Mouse (Mus musculus): ENCODE data around the gene Ccdc12. TPM values are rescaled to one million over a fixed set of nuclear protein-coding genes. Genes with fewer than 3 reads are reported as not detected.
"Not testable (repeated sequence)": the region's sequence is repeated elsewhere in the genome, so short reads cannot be mapped to it uniquely, and the experiment has no call there.

The Ccdc12 gene
- polyA plus RNA-seq, 1 experiment = 103 TPM

DNA sequence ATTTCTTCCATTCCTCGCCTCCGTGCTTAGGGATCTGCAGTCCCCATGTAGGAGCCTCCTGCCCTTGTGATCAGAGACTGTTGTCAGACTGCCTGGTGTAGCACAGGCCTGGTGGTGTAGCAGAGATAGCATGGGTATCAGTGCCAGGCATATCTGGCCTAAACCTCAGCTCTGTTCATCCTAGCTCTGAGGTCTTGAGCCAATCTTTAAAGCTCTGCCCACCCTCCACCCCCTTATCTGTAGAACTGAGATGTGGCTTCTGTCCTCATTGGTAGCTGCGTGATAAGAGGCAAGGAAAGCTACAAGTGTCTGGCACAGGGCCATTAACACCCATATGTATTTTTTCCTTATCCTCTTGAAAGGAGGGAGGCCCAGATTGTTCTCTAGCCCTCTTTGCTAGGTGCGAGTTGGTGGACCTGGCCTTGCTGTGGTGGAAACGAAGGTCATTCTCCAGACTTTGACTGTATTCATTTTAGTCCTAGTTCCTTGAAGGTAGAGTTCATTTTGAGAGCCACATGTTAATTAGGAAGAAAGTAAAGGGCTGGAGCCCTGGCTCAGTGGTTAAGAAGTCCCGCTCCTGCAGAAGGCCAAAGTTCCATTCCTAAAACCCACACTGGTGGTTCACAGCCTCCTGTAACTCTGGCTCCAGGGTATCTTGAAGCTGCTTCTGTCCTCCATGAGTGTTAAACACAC is 12.4 kb downstream of the Ccdc12 start:
- H3K4me3 ChIP-seq (ENCODE audit: insufficient read depth, low read length) = no peak overlapping the region
- H3K27ac ChIP-seq (ENCODE audit: insufficient read depth, low read length) = no peak overlapping the region
- TF ChIP-seq POLR2A (IDR thresholded peaks at IDR 0.05; ENCODE audit: extremely low read depth, insufficient read depth, low read length) = no peak
- no peak for TF ChIP-seq CTCF (IDR thresholded peaks at IDR 0.05; ENCODE audit: extremely low read depth, insufficient read depth, low read length)
- peaks cover 9% of the 10 kb centered on the region for H3K4me1 ChIP-seq (ENCODE audit: control insufficient read depth, insufficient read depth, low read length)

DNA sequence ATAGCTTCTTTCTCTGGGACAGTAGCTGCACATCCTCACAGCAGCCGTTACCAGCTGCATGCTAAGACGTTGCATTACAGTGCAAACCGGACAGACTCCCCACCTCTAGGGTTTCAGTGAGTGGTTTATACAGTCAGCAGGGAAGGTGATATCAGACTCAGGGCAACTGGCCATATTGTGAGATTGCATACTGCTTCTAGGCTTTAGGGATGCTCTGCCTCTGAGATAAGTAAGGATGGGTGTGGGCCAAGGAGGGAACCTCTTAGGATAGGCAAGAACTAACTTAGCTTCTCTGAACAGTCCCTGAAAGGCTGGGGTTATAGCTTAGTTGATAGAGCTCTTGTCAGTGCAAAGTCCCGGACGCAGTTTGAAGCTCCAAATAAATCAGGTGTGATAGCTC is 13.5 kb downstream of the Ccdc12 start:
- TF ChIP-seq CTCF (IDR thresholded peaks at IDR 0.05; ENCODE audit: extremely low read depth, insufficient read depth, low read length) (no peak), POLR2A (IDR thresholded peaks at IDR 0.05; ENCODE audit: extremely low read depth, insufficient read depth, low read length) (no peak)

DNA sequence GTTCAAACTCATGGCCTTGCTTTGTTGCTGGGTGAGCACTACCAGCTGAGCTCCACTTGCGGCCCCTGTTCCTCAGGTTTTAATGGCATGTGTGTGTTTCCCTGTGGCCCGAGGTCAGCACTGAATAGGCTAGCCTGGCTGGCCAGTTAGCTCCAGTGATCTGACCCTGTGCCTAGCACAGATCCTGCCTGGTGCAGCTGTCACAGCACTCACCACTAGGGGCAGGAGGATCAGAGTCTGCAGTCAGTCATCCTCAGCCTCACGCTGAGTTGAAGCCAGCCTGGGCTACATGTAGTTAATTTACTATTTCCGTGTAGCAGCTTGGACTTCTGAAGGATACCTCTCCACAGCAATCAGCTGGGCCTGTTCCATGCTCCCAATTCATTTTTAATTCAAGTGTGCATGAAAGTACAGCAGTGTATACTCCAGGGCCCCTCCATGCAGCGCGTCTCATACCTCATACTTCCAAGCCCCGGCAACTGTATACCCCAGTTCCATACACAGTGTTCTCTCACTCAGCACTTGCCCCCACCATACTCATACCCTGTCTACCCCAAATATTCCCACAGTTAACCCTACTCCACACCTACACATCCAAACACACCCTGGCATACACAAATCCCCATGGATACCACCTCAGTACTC is 16.3 kb downstream of the Ccdc12 start:
- Histone ChIP-seq H3K4me3 (ENCODE audit: insufficient read depth, low read length) (no peak overlapping the region), H3K27ac (ENCODE audit: insufficient read depth, low read length) (peak overlapping the region; percentile 62), H3K4me1 (ENCODE audit: control insufficient read depth, insufficient read depth, low read length) (peaks cover 7% of the 10 kb centered on the region)
- peak; percentile 56 for TF ChIP-seq CTCF (IDR thresholded peaks at IDR 0.05; ENCODE audit: extremely low read depth, insufficient read depth, low read length)
- TF ChIP-seq POLR2A (IDR thresholded peaks at IDR 0.05; ENCODE audit: extremely low read depth, insufficient read depth, low read length) = no peak

More for the DNA sequence above, 13.5 kb downstream of the Ccdc12 start:
- Histone ChIP-seq H3K27ac (ENCODE audit: insufficient read depth, low read length) (no peak overlapping the region), H3K4me1 (ENCODE audit: control insufficient read depth, insufficient read depth, low read length) (peaks cover 12% of the 10 kb centered on the region), H3K4me3 (ENCODE audit: insufficient read depth, low read length) (no peak overlapping the region)

DNA sequence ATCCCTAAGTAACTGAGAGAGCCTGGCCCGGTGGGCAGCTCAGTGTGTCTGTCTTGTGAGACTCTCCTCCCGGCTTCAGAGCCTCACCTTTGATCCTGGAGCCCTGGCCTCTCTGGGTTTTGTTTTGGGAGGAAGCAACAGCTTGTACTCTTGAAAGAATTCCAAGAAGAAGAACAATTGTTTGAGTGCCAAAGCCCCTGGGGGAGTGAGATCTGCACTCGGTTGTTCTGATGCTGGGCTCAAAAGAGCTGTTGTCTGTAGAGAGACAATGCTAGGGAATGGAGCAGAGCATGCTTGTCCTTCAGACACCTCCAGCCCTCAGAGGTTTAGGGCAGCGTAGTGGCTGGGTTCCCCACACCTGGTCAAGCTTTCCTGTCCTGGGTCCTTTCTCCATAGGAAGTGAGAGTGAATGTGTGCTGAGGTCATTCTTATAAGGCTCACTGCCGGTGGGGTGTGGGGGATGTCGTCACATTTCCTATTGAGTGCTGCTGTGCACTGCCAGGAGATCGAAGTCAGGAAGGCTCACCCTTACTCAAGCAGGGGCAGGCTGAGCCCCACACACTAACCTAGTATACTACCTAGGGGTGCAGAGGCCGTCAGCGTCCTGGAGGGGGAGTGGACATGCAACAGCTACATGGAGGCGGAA is 16.9 kb downstream of the Ccdc12 start:
- Histone ChIP-seq H3K4me1 (ENCODE audit: control insufficient read depth, insufficient read depth, low read length) (peaks cover 7% of the 10 kb centered on the region), H3K4me3 (ENCODE audit: insufficient read depth, low read length) (no peak overlapping the region), H3K27ac (ENCODE audit: insufficient read depth, low read length) (peak overlapping the region; percentile 62)
- TF ChIP-seq CTCF (IDR thresholded peaks at IDR 0.05; ENCODE audit: extremely low read depth, insufficient read depth, low read length) (no peak), POLR2A (IDR thresholded peaks at IDR 0.05; ENCODE audit: extremely low read depth, insufficient read depth, low read length) (no peak)

DNA sequence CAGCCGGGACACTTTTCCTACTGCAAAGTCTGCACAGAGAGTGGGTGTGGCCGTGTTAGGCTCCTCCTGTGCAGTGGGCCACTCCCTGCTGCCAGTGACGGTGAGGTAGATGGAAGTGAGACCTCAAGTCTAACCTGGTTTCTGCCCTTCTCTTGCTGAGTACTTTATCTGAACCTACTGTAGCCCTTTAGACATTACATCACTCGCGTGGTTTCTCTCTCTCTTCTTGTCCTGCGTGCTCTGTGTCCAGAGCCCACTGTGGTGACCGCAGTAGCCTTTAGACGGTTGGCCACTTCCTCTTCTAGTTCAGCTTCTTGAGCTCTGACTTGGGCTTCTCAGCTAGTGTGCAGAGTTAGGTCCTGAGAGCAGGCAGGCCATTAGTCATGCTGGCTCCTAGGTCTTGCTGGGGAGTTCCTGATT is 20.2 kb downstream of the Ccdc12 start:
- Histone ChIP-seq H3K4me3 (ENCODE audit: insufficient read depth, low read length) (no peak overlapping the region), H3K27ac (ENCODE audit: insufficient read depth, low read length) (no peak overlapping the region), H3K4me1 (ENCODE audit: control insufficient read depth, insufficient read depth, low read length) (peaks cover 9% of the 10 kb centered on the region)
- no peak for TF ChIP-seq CTCF (IDR thresholded peaks at IDR 0.05; ENCODE audit: extremely low read depth, insufficient read depth, low read length)
- no peak for TF ChIP-seq POLR2A (IDR thresholded peaks at IDR 0.05; ENCODE audit: extremely low read depth, insufficient read depth, low read length)

DNA sequence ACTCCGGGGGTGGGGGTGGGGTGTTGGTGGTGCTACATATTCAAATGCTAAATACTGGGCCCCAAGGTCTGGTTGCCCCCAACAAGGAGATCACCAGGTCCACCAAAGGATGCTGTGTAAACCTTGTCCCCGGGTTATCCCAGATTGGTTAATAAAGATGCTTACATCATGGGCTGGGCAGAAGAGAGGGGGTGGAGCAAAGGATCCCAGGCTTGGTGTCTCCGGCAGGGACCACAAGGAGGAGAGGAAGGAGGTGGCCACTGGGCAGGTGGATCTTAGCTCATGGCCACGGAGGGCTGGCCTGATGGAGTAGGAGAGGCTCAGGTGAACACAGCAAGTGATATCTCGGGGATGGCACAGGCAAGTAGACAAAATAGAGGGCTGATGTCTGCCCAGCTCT is 22.6 kb downstream of the Ccdc12 start:
- H3K4me3 ChIP-seq (ENCODE audit: insufficient read depth, low read length) = no peak overlapping the region
- H3K27ac ChIP-seq (ENCODE audit: insufficient read depth, low read length) = no peak overlapping the region
- TF ChIP-seq CTCF (IDR thresholded peaks at IDR 0.05; ENCODE audit: extremely low read depth, insufficient read depth, low read length) = no peak
- TF ChIP-seq POLR2A (IDR thresholded peaks at IDR 0.05; ENCODE audit: extremely low read depth, insufficient read depth, low read length) = no peak
- H3K4me1 ChIP-seq (ENCODE audit: control insufficient read depth, insufficient read depth, low read length) = peaks cover 20% of the 10 kb centered on the region

DNA sequence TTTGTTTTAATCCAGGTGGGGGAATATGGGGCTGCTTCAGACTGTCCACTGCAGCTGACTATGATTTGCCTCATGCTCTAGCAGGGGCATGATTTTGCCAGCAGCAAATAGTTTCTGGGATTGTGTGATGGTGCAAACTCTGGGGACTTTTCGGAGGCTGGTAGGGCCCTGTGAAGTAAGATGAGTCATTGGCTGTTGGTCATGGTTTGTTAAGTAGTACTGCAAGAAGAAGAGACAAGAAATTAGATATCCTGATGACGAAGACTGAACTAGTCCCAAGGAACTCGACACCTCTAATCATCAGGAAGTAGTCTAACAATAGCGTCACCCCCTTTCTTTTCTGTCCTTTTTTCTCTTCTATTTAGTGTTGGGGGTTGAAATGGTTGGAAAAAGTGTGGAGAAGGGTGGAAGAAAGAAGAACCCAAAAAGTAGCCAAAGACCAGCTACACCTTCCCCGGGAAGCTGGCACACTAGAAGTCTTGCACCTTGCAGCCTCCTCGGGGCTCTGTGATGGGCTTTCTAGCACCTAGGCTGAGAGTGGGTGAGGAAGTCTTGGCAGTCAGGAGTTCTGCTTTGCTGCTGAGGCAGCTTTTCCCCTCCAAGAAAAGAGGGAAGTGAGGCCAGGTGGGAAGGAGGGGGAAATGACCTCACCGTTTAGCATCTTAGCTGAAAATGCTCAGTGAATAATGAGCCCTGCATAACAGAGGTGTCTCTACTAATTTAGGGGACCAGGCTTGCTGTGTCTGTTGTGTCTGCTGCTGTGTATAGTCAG is 24.6 kb downstream of the Ccdc12 start:
- 0 out of 2 replicates have a peak overlapping the region, but pooled peaks have one; percentile 9 for H3K27ac ChIP-seq (ENCODE audit: insufficient read depth, low read length)
- no peak overlapping the region for H3K4me3 ChIP-seq (ENCODE audit: insufficient read depth, low read length)
- TF ChIP-seq CTCF (IDR thresholded peaks at IDR 0.05; ENCODE audit: extremely low read depth, insufficient read depth, low read length) (no peak), POLR2A (IDR thresholded peaks at IDR 0.05; ENCODE audit: extremely low read depth, insufficient read depth, low read length) (no peak)
- peaks cover 25% of the 10 kb centered on the region for H3K4me1 ChIP-seq (ENCODE audit: control insufficient read depth, insufficient read depth, low read length)

DNA sequence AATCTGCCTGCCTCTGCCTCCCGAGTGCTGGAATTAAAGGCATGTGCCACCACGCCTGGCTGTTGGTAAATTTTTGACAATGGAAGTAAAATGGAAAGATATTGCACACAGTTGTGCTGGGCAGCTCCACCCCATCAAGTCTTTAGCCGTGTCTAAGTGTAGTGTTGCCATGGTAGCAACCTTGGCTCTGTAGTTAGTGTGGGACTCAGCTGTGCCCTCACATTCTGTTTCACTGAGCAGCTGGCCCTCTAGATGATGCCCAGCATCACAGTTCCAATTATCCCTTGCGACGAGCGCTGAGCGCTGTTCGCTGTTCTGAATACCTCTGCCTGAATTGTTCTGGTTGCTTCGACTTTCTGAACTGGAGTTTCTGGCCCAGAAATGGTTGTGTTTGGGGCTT is 25.5 kb downstream of the Ccdc12 start:
- peaks cover 25% of the 10 kb centered on the region for H3K4me1 ChIP-seq (ENCODE audit: control insufficient read depth, insufficient read depth, low read length)
- no peak for TF ChIP-seq CTCF (IDR thresholded peaks at IDR 0.05; ENCODE audit: extremely low read depth, insufficient read depth, low read length)
- no peak for TF ChIP-seq POLR2A (IDR thresholded peaks at IDR 0.05; ENCODE audit: extremely low read depth, insufficient read depth, low read length)

DNA sequence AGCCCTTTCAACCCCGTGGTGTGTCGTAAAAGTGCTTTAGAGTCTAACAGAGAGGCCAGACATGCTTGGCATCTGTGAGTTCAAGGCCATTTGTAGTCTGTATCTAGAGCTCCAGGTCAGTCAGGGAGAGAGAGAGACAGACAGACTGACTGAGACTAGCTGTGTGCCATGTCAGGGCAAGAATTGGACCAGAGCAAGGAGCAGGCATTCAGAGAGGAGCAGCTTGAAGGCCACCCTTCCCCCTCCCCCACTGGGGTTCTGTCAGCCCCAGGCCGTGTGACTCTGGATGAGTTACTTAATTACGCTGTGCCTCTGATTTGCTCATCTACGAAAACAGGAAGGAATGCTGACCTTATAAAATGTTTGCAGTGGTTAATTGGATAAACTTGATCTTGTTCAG is 26.0 kb downstream of the Ccdc12 start:
- TF ChIP-seq POLR2A (IDR thresholded peaks at IDR 0.05; ENCODE audit: extremely low read depth, insufficient read depth, low read length) = no peak
- TF ChIP-seq CTCF (IDR thresholded peaks at IDR 0.05; ENCODE audit: extremely low read depth, insufficient read depth, low read length) = no peak
- H3K4me1 ChIP-seq (ENCODE audit: control insufficient read depth, insufficient read depth, low read length) = peaks cover 25% of the 10 kb centered on the region
- H3K4me3 ChIP-seq (ENCODE audit: insufficient read depth, low read length) = no peak overlapping the region
- peak overlapping the region; percentile 10; the same call in 1 of the 2 replicates for H3K27ac ChIP-seq (ENCODE audit: insufficient read depth, low read length)

More for the DNA sequence above, 25.5 kb downstream of the Ccdc12 start:
- H3K4me3 ChIP-seq (ENCODE audit: insufficient read depth, low read length) = no peak overlapping the region
- H3K27ac ChIP-seq (ENCODE audit: insufficient read depth, low read length) = 0 out of 2 replicates have a peak overlapping the region, but pooled peaks have one; percentile 10

DNA sequence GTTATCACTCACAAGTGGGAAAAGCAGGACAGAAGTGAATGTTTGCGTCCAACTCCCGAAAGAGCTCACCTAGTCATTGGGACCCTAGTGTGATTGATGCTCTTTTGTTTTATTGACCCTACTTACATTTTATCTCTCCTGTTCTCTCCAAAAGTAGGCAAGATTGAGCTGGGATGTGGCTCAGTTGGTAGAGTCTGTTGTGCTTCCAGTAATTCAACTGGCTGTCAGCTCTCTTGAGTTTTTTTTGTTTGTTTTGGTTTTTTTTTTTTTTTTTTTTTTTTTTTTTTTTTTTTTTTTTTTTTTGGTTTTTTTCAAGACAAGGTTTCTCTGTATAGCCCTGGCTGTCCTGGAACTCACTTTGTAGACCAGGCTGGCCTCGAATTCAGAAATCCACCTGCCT is 26.4 kb downstream of the Ccdc12 start:
- H3K4me3 ChIP-seq (ENCODE audit: insufficient read depth, low read length); H3K27ac ChIP-seq (ENCODE audit: insufficient read depth, low read length): not testable (repeated sequence)
- H3K4me1 ChIP-seq (ENCODE audit: control insufficient read depth, insufficient read depth, low read length) = peaks cover 25% of the 10 kb centered on the region

Data from cortical plate, adult 2 months (tissue).